In the genomic region with DNA sequence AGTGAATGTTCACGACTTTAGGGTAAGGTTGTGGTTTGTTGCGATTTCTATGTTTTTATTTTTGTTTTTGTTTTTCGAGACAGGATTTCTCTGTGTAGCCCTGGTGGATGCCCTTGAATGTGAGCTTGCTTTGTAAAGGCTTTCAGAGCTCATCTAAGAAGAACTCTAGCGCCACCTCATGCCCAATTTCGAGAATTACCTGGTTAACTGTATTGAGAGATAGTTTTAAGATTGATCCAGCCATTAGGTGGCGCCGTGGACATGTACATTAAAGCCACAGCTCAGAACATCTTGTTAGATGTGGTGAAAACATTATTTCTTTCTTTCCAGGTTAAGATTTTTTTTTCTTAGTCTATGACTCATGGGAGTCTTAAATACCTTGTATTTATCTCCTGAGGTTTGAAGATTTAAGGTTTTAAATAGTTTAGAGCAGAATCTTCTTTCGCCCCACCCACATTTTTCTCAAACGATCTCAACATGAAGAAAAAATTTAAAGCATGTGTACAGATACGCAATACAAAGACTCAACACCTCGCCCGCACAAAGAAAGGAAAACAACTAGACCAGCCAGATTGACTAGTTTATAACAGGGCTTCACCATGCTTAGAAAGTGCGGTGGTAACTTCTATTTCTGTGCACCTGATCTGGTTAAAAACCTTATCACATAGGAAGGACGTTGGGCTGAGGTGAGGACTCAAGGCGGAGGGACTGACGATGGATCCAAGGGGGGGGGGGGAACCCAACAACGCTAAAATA, we compare ENCODE assay signal across 8 mouse cellular contexts. TPM values are rescaled to one million over a fixed set of nuclear protein-coding genes. Genes with fewer than 3 reads are reported as not detected.
DNase-seq lines count a peak whose midpoint lies in the region; ATAC-seq and TF ChIP-seq lines count a peak whose summit lies in the region.

No protein-coding gene starts in this region.

- H3K4me1 ChIP-seq in cortical plate, adult 2 months (ENCODE audit: control insufficient read depth, insufficient read depth, low read length), result no peaks in the 10 kb centered on the region; the same call in 1 of the 2 replicates

- no peak for TF ChIP-seq POLR2A in cortical plate, adult 2 months (IDR thresholded peaks at IDR 0.05; ENCODE audit: extremely low read depth, insufficient read depth, low read length)

- H3K4me3 ChIP-seq in cortical plate, adult 2 months (ENCODE audit: insufficient read depth, low read length), result no peak overlapping the region
- H3K4me3 ChIP-seq in left cerebral cortex, adult 2 months, result no peak overlapping the region

- ATAC-seq in activated CD4-positive, CD25-positive, alpha-beta regulatory T cell, adult 4 months, result peak; percentile 97
- ATAC-seq in megakaryocyte, adult 5-6 weeks (ENCODE audit: poor library complexity, severe bottlenecking), result peak; percentile 100

- DNase-seq in gastrocnemius, postnatal 10 days, result peak; percentile 87
- DNase-seq in hindlimb bud, embryonic 11.5 days (ENCODE audit: extremely low spot score, low read depth, low spot score), result peak; percentile 97
- DNase-seq in left cerebral cortex, adult 2 months (ENCODE audit: extremely low spot score in 1 of 2, low spot score in 2 of 2), result peak; percentile 92 to 93
- peak; percentile 95 to 96 for DNase-seq in right cerebral cortex, postnatal 10 days (ENCODE audit: low spot score in 2 of 2)
- DNase-seq in yolk sac, embryonic 10.5 days (ENCODE audit: low spot score), result peak; percentile 89

- no peak overlapping the region for H3K27ac ChIP-seq in cortical plate, adult 2 months (ENCODE audit: insufficient read depth, low read length)
- no peak overlapping the region for H3K27ac ChIP-seq in left cerebral cortex, adult 2 months

- intact Hi-C loops in left cerebral cortex, adult 2 months (cut with DNase I), result loop anchor here (1.0 to 5.0 kb wide), 3 partner anchors 175 to 439 kb away; no protein-coding TSS in a partner anchor

- peak; percentile 86 for TF ChIP-seq CTCF in cortical plate, adult 2 months (IDR thresholded peaks at IDR 0.05; ENCODE audit: extremely low read depth, insufficient read depth, low read length)
- TF ChIP-seq CTCF in left cerebral cortex, adult 2 months (IDR thresholded peaks at IDR 0.05), result peak; percentile 98

RNA-seq across cellular contexts. Expression of a gene that starts 40.1 kb away (rescaled TPM):
- 100 to 1,000 TPM in 1 of 2 experiments, 10 to 100 TPM in 1; 96.6 to 101 TPM for polyA plus RNA-seq in activated CD4-positive, CD25-positive, alpha-beta regulatory T cell, adult 4 months (2017; shearing (Covaris generic))
- polyA plus RNA-seq in cortical plate, adult 2 months (2012; rRNA removed), result 22.3 and 24.2 TPM in 2 replicates
- total RNA-seq in gastrocnemius, postnatal 10 days (2021), result 10 to 100 TPM; 23.5 to 28.7 TPM
- total RNA-seq in left cerebral cortex, adult 2 months (2021), result 10 to 100 TPM; 20.8 to 24.4 TPM
- 104 and 105 TPM in 2 replicates for total RNA-seq in megakaryocyte, adult 5-6 weeks (2015)
- 181 and 183 TPM in 2 replicates for total RNA-seq in megakaryocyte, adult 5-6 weeks (2017)
